ENCODE assay signal across 12 mouse cellular contexts in the genomic region with DNA sequence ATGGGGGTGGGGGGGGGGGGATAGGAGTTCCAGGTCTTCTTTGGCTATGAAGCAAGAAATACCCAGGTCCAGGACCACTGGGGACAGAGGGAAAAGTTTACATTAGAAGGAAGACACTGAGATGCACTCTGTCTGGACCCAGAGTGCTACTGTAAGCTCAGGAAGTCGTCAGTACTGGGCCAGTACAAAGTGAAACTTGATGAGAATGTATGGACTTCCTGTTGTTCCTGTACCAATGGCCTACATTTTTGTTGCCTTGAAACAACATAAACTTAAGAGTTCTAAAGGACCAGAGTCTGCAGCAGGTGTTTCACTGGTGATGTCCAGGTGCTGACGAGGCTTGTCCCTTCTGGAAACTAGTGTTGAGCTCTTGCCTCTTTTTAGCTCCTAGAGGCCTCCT. TPM values are rescaled to one million over a fixed set of nuclear protein-coding genes. Genes with fewer than 3 reads are reported as not detected.
DNase-seq lines count a peak whose midpoint lies in the region; ATAC-seq and TF ChIP-seq lines count a peak whose summit lies in the region.
"Had no signal": no experiment of that assay in that cellular context is flagged by ENCODE, and none has a peak within 500 bp of the region (broad histone marks: within the 10 kb centered on the region; RNA-seq: fewer than 3 reads in every experiment).

No protein-coding gene starts in this region.

- no peaks in the 10 kb centered on the region for H3K27me3 ChIP-seq in lung, embryonic 16.5 days (ENCODE audit: control insufficient read depth, insufficient read depth, low read depth, low read length)
- H3K27me3 ChIP-seq in CH12.LX (replicated peaks) = no peaks in the 10 kb centered on the region
- no peaks in the 10 kb centered on the region for H3K27me3 ChIP-seq in kidney, embryonic 14.5 days (ENCODE audit: control insufficient read depth, insufficient read depth, low read length)

- H3K9me3 ChIP-seq in lung, embryonic 16.5 days (ENCODE audit: control insufficient read depth, low read length) = peaks cover 2% of the 10 kb centered on the region; the same call in 1 of the 2 replicates
- H3K9me3 ChIP-seq in CH12.LX (replicated peaks; ENCODE audit: low read length) = peaks cover 9% of the 10 kb centered on the region
- H3K9me3 ChIP-seq in kidney, embryonic 14.5 days (ENCODE audit: control insufficient read depth, low read length) = 0 out of 2 replicates have a peak, but pooled peaks cover 2% of the 10 kb centered on the region
- H3K9me3 ChIP-seq: hindbrain, embryonic 10.5 days had no signal

- H3K27ac ChIP-seq in lung, embryonic 16.5 days (ENCODE audit: low read length) = no peak overlapping the region
- H3K27ac ChIP-seq in CH12.LX (ENCODE audit: insufficient read depth, low read depth) (no peak overlapping the region), macrophage (peak overlapping the region; percentile 57)
- no peak overlapping the region for H3K27ac ChIP-seq in kidney, embryonic 14.5 days (ENCODE audit: low read depth, low read length)

- H3K9ac ChIP-seq in lung, embryonic 16.5 days (ENCODE audit: low read length) = no peak overlapping the region
- H3K9ac ChIP-seq in CH12.LX (ENCODE audit: insufficient read depth, low read depth) = peak overlapping the region; percentile 70
- no peak overlapping the region for H3K9ac ChIP-seq in kidney, embryonic 14.5 days (ENCODE audit: low read depth, low read length)

- ATAC-seq in lung, embryonic 16.5 days (ENCODE audit: low read depth) = no peak
- peak; percentile 18 for ATAC-seq in inflammation-experienced regulatory T-cells, adult 6 months
- ATAC-seq in kidney, embryonic 14.5 days (ENCODE audit: low FRiP score, low TSS enrichment) = no peak

- peak overlapping the region; percentile 84 for H3K4me2 ChIP-seq in lung, embryonic 16.5 days (ENCODE audit: low read depth, low read length)
- H3K4me2 ChIP-seq in CH12.LX (ENCODE audit: insufficient read depth, low read depth, poor library complexity, severe bottlenecking) = peak overlapping the region; percentile 99
- H3K4me2 ChIP-seq in kidney, embryonic 14.5 days (replicated peaks; ENCODE audit: low read depth, low read length) = no peak overlapping the region

- no peak for TF ChIP-seq POLR2A in lung, adult 2 months (IDR thresholded peaks at IDR 0.05; ENCODE audit: borderline replicate concordance, extremely low read depth, low read depth, low read length)
- no peak; the same call in 1 of the 2 replicates for TF ChIP-seq POLR2A in CH12.LX (IDR thresholded peaks at IDR 0.05; ENCODE audit: low read depth, low read length)

- H3K79me2 ChIP-seq in CH12.LX (replicated peaks; ENCODE audit: control insufficient read depth, extremely low read depth, insufficient read depth, poor library complexity, severe bottlenecking) (peaks cover 34% of the 10 kb centered on the region), macrophage (ENCODE audit: inconsistent target) (peaks cover 35% of the 10 kb centered on the region)

- 0 out of 2 replicates have a peak, but pooled peaks have one; percentile 7 for TF ChIP-seq EP300 in CH12.LX (IDR thresholded peaks at IDR 0.05; ENCODE audit: low read length)

- TF ChIP-seq RAD21 in CH12.LX (IDR thresholded peaks at IDR 0.05; ENCODE audit: low read depth, low read length) = no peak

- H3K4me3 ChIP-seq in lung, embryonic 16.5 days (ENCODE audit: low read length) = no peak overlapping the region
- no peak overlapping the region for H3K4me3 ChIP-seq in lung, adult 2 months (replicated peaks; ENCODE audit: extremely low read depth, low read depth, low read length)
- no peak overlapping the region for H3K4me3 ChIP-seq in CH12.LX (replicated peaks in 1 of 3; ENCODE audit: low read depth in 2 of 3, low read length in 2 of 3, poor library complexity in 1 of 3)
- H3K4me3 ChIP-seq in macrophage (ENCODE audit: inconsistent target) = no peak overlapping the region; the same call in 1 of the 2 replicates
- no peak overlapping the region for H3K4me3 ChIP-seq in kidney, embryonic 14.5 days (ENCODE audit: low read length)

- H3K4me1 ChIP-seq in lung, embryonic 16.5 days (replicated peaks; ENCODE audit: control insufficient read depth, insufficient read depth, low read length) = peaks cover 11% of the 10 kb centered on the region
- H3K4me1 ChIP-seq in lung, adult 2 months (ENCODE audit: control insufficient read depth, insufficient read depth, low read length) = peaks cover 13% of the 10 kb centered on the region
- H3K4me1 ChIP-seq in CH12.LX (ENCODE audit: control insufficient read depth in 1 of 2, insufficient read depth in 2 of 2) = peaks cover 6 to 40% of the 10 kb centered on the region in 2 experiments; a peak in 3 of 4 replicates
- peaks cover 3% of the 10 kb centered on the region; the same call in 1 of the 2 replicates for H3K4me1 ChIP-seq in kidney, embryonic 14.5 days (ENCODE audit: control insufficient read depth, insufficient read depth, low read length)

- no peaks in the 10 kb centered on the region for H3K36me3 ChIP-seq in lung, embryonic 16.5 days (ENCODE audit: control insufficient read depth, insufficient read depth, low read length)
- H3K36me3 ChIP-seq in CH12.LX (replicated peaks in 1 of 2; ENCODE audit: control insufficient read depth in 1 of 2, insufficient read depth in 1 of 2, low read length in 1 of 2) = peaks cover 0 to 16% of the 10 kb centered on the region in 2 experiments
- H3K36me3 ChIP-seq in macrophage (ENCODE audit: inconsistent target) = no peaks in the 10 kb centered on the region
- H3K36me3 ChIP-seq in kidney, embryonic 14.5 days (ENCODE audit: control insufficient read depth, insufficient read depth, low read length) = no peaks in the 10 kb centered on the region
- H3K36me3 ChIP-seq: hindbrain, embryonic 10.5 days had no signal

- 72% methylated on average over 2 of the region's 2 CpGs for WGBS in lung, embryonic 16.5 days
- WGBS in lung, adult 2 months = 65% methylated on average over 2 of the region's 2 CpGs
- 57% methylated on average over 2 of the region's 2 CpGs for WGBS in macrophage (ENCODE audit: missing documents)
- WGBS in kidney, embryonic 14.5 days = 73% methylated on average over 2 of the region's 2 CpGs

- TF ChIP-seq CTCF in lung, adult 2 months (IDR thresholded peaks at IDR 0.05; ENCODE audit: insufficient read depth, low read length) = no peak
- TF ChIP-seq CTCF in CH12.LX (conservative IDR thresholded peaks at IDR 0.05 in 1 of 2, IDR thresholded peaks at IDR 0.05 in 1 of 2; ENCODE audit: low read depth in 2 of 2, low read length in 2 of 2) = no peak

- in situ Hi-C loops in CH12.LX (cut with MboI; ENCODE audit: low pct_ligation_motif_present, low pct_unique_long_range_greater_than_20kb, low sequenced_read_pairs) = no loop called here

- DNase-seq in lung, adult 2 months = no peak
- no peak for DNase-seq in CH12.LX (ENCODE audit: extremely low read depth)
- DNase-seq in adrenal gland, adult (ENCODE audit: inconsistent age in 2 of 2, low spot score in 1 of 2) = no peak
- DNase-seq: cerebellum, adult 2 months; kidney, adult 9 months; layer of hippocampus, adult 9-11 months; lung, postnatal 14 days had no signal

- dilution Hi-C loops in CH12.LX (cut with MboI; ENCODE audit: extremely low pct_ligation_motif_present, extremely low pct_unique_long_range_greater_than_20kb, low sequenced_read_pairs) = no loop called here

TF ChIP-seq in CH12.LX, 34 proteins besides CTCF, POLR2A, EP300 and RAD21 (continues in another document):
- no peak for TF ChIP-seq UBTF (IDR thresholded peaks at IDR 0.05; ENCODE audit: low read depth, low read length)
- no peak for TF ChIP-seq MAFK (IDR thresholded peaks at IDR 0.05; ENCODE audit: insufficient replicate concordance, low read length)

RNA-seq across cellular contexts. Expression of gene Zc3h7a, which starts 1.2 kb away (rescaled TPM):
- polyA plus RNA-seq in lung, embryonic 16.5 days (2015; fragmentation: Nextera tagmentation; extraction: Ambion mirVana) = 107 and 109 TPM in 2 replicates
- 44.1 and 73.2 TPM in 2 replicates for polyA plus RNA-seq in lung, adult 2 months (2012; rRNA removed)
- total RNA-seq in CH12.LX (2012; rRNA removed) (78.6 and 85.3 TPM in 2 replicates), CH12.LX (2014; rRNA removed) (177 and 242 TPM in 2 replicates)
- polyA plus RNA-seq in CH12.LX (2012; ENCODE audit: insufficient read length, low read depth) (171 and 177 TPM in 2 replicates), macrophage (2018) (64.3 to 121 TPM (median 115 TPM) in 3 replicates)
- polyA plus RNA-seq in inflammation-experienced regulatory T-cells, adult 6 months (2017; shearing (Covaris generic)) = 100 to 1,000 TPM; 244 to 341 (median 268) TPM
- total RNA-seq in macrophage (2018; cell fraction: chromatin; rRNA removed) = 1,000 to 10,000 TPM; 1,100 to 4,230 (median 1,584) TPM
- 100 to 1,000 TPM in 4 of 26 experiments, 10 to 100 TPM in 22; 36.4 to 125 (median 54.0) TPM for total RNA-seq in macrophage (2018; cell fraction: cytosol; rRNA removed)
- total RNA-seq in macrophage (2018; cell fraction: nucleus; rRNA removed) = 1,000 to 10,000 TPM in 19 of 26 experiments, 100 to 1,000 TPM in 7; 737 to 4,041 (median 1,180) TPM
- 43.2 and 101 TPM in 2 replicates for polyA plus RNA-seq in kidney, embryonic 14.5 days (2014; fragmentation: Nextera tagmentation; extraction: Ambion mirVana)

RNA-seq across cellular contexts. Expression of gene Rsl1d1, which starts 25.7 kb away (rescaled TPM):
- 138 and 144 TPM in 2 replicates for polyA plus RNA-seq in lung, embryonic 16.5 days (2015; fragmentation: Nextera tagmentation; extraction: Ambion mirVana)
- polyA plus RNA-seq in lung, adult 2 months (2012; rRNA removed) = 3.7 and 6.0 TPM in 2 replicates
- 177 and 244 TPM in 2 replicates for total RNA-seq in CH12.LX (2012; rRNA removed)
- 697 and 769 TPM in 2 replicates for total RNA-seq in CH12.LX (2014; rRNA removed)
- polyA plus RNA-seq in CH12.LX (2012; ENCODE audit: insufficient read length, low read depth) = 494 and 495 TPM in 2 replicates
- 100 to 1,000 TPM; 169 to 217 (median 194) TPM for polyA plus RNA-seq in inflammation-experienced regulatory T-cells, adult 6 months (2017; shearing (Covaris generic))
- 10 to 100 TPM in 24 of 26 experiments, 1 to 10 TPM in 2; 8.5 to 51.7 (median 34.3) TPM for total RNA-seq in macrophage (2018; cell fraction: chromatin; rRNA removed)
- 10 to 100 TPM; 43.0 to 70.3 (median 54.5) TPM for total RNA-seq in macrophage (2018; cell fraction: cytosol; rRNA removed)
- 10 to 100 TPM; 15.1 to 71.1 (median 27.5) TPM for total RNA-seq in macrophage (2018; cell fraction: nucleus; rRNA removed)
- polyA plus RNA-seq in macrophage (2018) = 45.4 to 112 TPM (median 99.2 TPM) in 3 replicates
- polyA plus RNA-seq in kidney, embryonic 14.5 days (2014; fragmentation: Nextera tagmentation; extraction: Ambion mirVana) = 235 and 236 TPM in 2 replicates

RNA-seq across cellular contexts. Expression of gene Txndc11, which starts 43.0 kb away (rescaled TPM):
- polyA plus RNA-seq in lung, embryonic 16.5 days (2015; fragmentation: Nextera tagmentation; extraction: Ambion mirVana) = 30.1 and 30.8 TPM in 2 replicates
- 23.2 and 25.6 TPM in 2 replicates for polyA plus RNA-seq in lung, adult 2 months (2012; rRNA removed)
- total RNA-seq in CH12.LX (2012; rRNA removed) (51.3 and 63.0 TPM in 2 replicates), CH12.LX (2014; rRNA removed) (40.6 and 40.8 TPM in 2 replicates)
- polyA plus RNA-seq in CH12.LX (2012; ENCODE audit: insufficient read length, low read depth) (60.3 and 63.2 TPM in 2 replicates), macrophage (2018) (15.5 to 18.2 TPM (median 18.0 TPM) in 3 replicates)
- polyA plus RNA-seq in inflammation-experienced regulatory T-cells, adult 6 months (2017; shearing (Covaris generic)) = 10 to 100 TPM in 1 of 3 experiments, 1 to 10 TPM in 2; 6.2 to 12.3 (median 9.7) TPM
- 10 to 100 TPM; 27.8 to 96.1 (median 52.3) TPM for total RNA-seq in macrophage (2018; cell fraction: chromatin; rRNA removed)
- total RNA-seq in macrophage (2018; cell fraction: cytosol; rRNA removed) = 10 to 100 TPM; 11.5 to 24.6 (median 16.7) TPM
- 10 to 100 TPM; 21.7 to 63.1 (median 35.8) TPM for total RNA-seq in macrophage (2018; cell fraction: nucleus; rRNA removed)
- polyA plus RNA-seq in kidney, embryonic 14.5 days (2014; fragmentation: Nextera tagmentation; extraction: Ambion mirVana) = 33.1 and 38.8 TPM in 2 replicates
